Mouse (Mus musculus) liver, embryonic 12.5 days (tissue): ENCODE measurements around the gene Pum1. TPM values are rescaled to one million over a fixed set of nuclear protein-coding genes. Genes with fewer than 3 reads are reported as not detected.
"Not testable (repeated sequence)": the region's sequence is repeated elsewhere in the genome, so short reads cannot be mapped to it uniquely, and the experiment has no call there.

Source experiments
- ATAC-seq: fragments of 200-750 bp; cut with Nextera tagmentation; 2 replicates; pipeline ENCODE4 v1.8.0; 2017; ENCODE audit warnings: moderate number of reproducible peaks, mild to moderate bottlenecking, moderate library complexity
- H3K27ac ChIP-seq: fragments of 300-500 bp; sonication (generic); 2 replicates; pipeline ENCODE4 v1.5.1; 2016; ENCODE audit warnings: mild to moderate bottlenecking
- H3K27me3 ChIP-seq: fragments of 300-500 bp; sonication (generic); replicated peaks from 2 replicates; pipeline ENCODE4 v1.6.1; 2016; ENCODE audit warnings: mild to moderate bottlenecking, moderate library complexity
- H3K36me3 ChIP-seq: fragments of 300-500 bp; sonication (generic); 2 replicates; pipeline ENCODE4 v1.6.1; 2016; ENCODE audit warnings: mild to moderate bottlenecking, moderate library complexity
- H3K4me1 ChIP-seq: fragments of 300-500 bp; sonication (generic); 2 replicates; pipeline ENCODE4 v1.6.1; 2016
- H3K4me2 ChIP-seq: fragments of 300-500 bp; sonication (generic); 2 replicates; pipeline ENCODE4 v1.6.1; 2016; ENCODE audit warnings: mild to moderate bottlenecking, moderate library complexity
- H3K4me3 ChIP-seq: fragments of 300-500 bp; sonication (generic); 2 replicates; pipeline ENCODE4 v1.5.1; 2016; ENCODE audit warnings: mild to moderate bottlenecking, moderate library complexity
- H3K9ac ChIP-seq: fragments of 300-500 bp; sonication (generic); 2 replicates; pipeline ENCODE4 v1.6.1; 2016; ENCODE audit warnings: mild to moderate bottlenecking, moderate library complexity
- H3K9me3 ChIP-seq: fragments of 300-500 bp; sonication (generic); replicated peaks from 2 replicates; pipeline ENCODE4 v1.6.1; 2016; ENCODE audit warnings: mild to moderate bottlenecking, moderate library complexity
- WGBS: fragments of 180-500 bp; shearing (Covaris S2); methylation state at CpG from one replicate; pipeline ENCODE4 v1.1.7; 2016; ENCODE audit not compliant: insufficient replicate concordance; 5-methylcytosine and 5-hydroxymethylcytosine counted together
- polyA plus RNA-seq: library from polyadenylated mRNA; unstranded; fragments of >200 nt; fragmentation: Nextera tagmentation; extraction: Ambion mirVana; gene quantifications from 2 replicates; pipeline ENCODE4 v1.2.1, GENCODE M21; 2016

Pum1 gene
- 43.2 and 43.7 TPM in 2 replicates for polyA plus RNA-seq

GRCm38 (mm10) chr4:130662979-130663725 lies at the start of gene Pum1:
TSS of gene Pum1 (plus strand) at chr4:130663321.
- H3K4me3 ChIP-seq = peak within 1 kb of the TSS; percentile 93
- no peaks in the 10 kb centered on the region for H3K9me3 ChIP-seq
- peak within 1 kb of the TSS; percentile 92 for H3K27ac ChIP-seq
- H3K27me3 ChIP-seq = no peaks in the 10 kb centered on the region
- H3K4me1 ChIP-seq = peaks cover 73% of the 10 kb centered on the region
- WGBS = 0% methylated on average over 88 of the region's 90 CpGs
- peaks cover 4% of the 10 kb centered on the region for H3K36me3 ChIP-seq
- H3K9ac ChIP-seq = peak within 1 kb of the TSS; percentile 99
- peak within 1 kb of the TSS; percentile 79 for H3K4me2 ChIP-seq
- peak; percentile 90 for ATAC-seq

- Histone ChIP-seq H3K27me3 (no peaks in the 10 kb centered on the region), H3K4me1 (no peaks in the 10 kb centered on the region), H3K36me3 (no peaks in the 10 kb centered on the region), H3K27ac (peak overlapping the region; percentile 56; the same call in 1 of the 2 replicates), H3K4me3 (peak overlapping the region; percentile 11; the same call in 1 of the 2 replicates), H3K9me3 (no peaks in the 10 kb centered on the region), H3K9ac (no peak overlapping the region), H3K4me2 (peak overlapping the region; percentile 49)
- 16% methylated on average over 4 of the region's 4 CpGs for WGBS
- ATAC-seq = no peak
Measured at GRCm38 (mm10) chr4:130629391-130629790, 33.7 kb upstream of the Pum1 start.

GRCm38 (mm10) chr4:130630232-130630847 lies 32.8 kb upstream of the Pum1 start:
- no peak overlapping the region for H3K4me2 ChIP-seq
- no peak for ATAC-seq
- 61% methylated on average over 3 of the region's 3 CpGs for WGBS
- no peaks in the 10 kb centered on the region for H3K9me3 ChIP-seq
- no peaks in the 10 kb centered on the region for H3K4me1 ChIP-seq
- H3K9ac ChIP-seq = no peak overlapping the region
- no peak overlapping the region for H3K27ac ChIP-seq
- H3K4me3 ChIP-seq = no peak overlapping the region
- H3K36me3 ChIP-seq = no peaks in the 10 kb centered on the region
- H3K27me3 ChIP-seq = no peaks in the 10 kb centered on the region

GRCm38 (mm10) chr4:130635076-130635475 lies 28.0 kb upstream of the Pum1 start:
- H3K4me2 ChIP-seq, H3K4me1 ChIP-seq, H3K9me3 ChIP-seq, H3K36me3 ChIP-seq, ATAC-seq, H3K9ac ChIP-seq, H3K4me3 ChIP-seq, H3K27me3 ChIP-seq, H3K27ac ChIP-seq: not testable (repeated sequence)
- WGBS = 76% methylated on average over 3 of the region's 3 CpGs

- H3K9me3 ChIP-seq = no peaks in the 10 kb centered on the region
- no peak overlapping the region for H3K27ac ChIP-seq
- WGBS = 72% methylated on average over 3 of the region's 3 CpGs
- no peaks in the 10 kb centered on the region for H3K36me3 ChIP-seq
- H3K9ac ChIP-seq = no peak overlapping the region
- H3K4me3 ChIP-seq = no peak overlapping the region
- ATAC-seq = no peak
- no peaks in the 10 kb centered on the region for H3K27me3 ChIP-seq
- no peak overlapping the region for H3K4me2 ChIP-seq
- H3K4me1 ChIP-seq = no peaks in the 10 kb centered on the region
Measured at GRCm38 (mm10) chr4:130636761-130637160, 26.4 kb upstream of the Pum1 start.

GRCm38 (mm10) chr4:130637488-130638422 lies 25.4 kb upstream of the Pum1 start:
- Histone ChIP-seq H3K4me3 (no peak overlapping the region), H3K27ac (no peak overlapping the region), H3K4me1 (no peaks in the 10 kb centered on the region), H3K36me3 (no peaks in the 10 kb centered on the region), H3K9me3 (no peaks in the 10 kb centered on the region), H3K27me3 (no peaks in the 10 kb centered on the region), H3K4me2 (no peak overlapping the region), H3K9ac (no peak overlapping the region)
- 71% methylated on average over 8 of the region's 9 CpGs for WGBS
- no peak for ATAC-seq

GRCm38 (mm10) chr4:130640031-130640717 lies 22.9 kb upstream of the Pum1 start:
- H3K4me2 ChIP-seq = no peak overlapping the region
- 67% methylated on average over 9 of the region's 9 CpGs for WGBS
- no peaks in the 10 kb centered on the region for H3K36me3 ChIP-seq
- no peak for ATAC-seq
- H3K27ac ChIP-seq = no peak overlapping the region
- no peaks in the 10 kb centered on the region for H3K27me3 ChIP-seq
- no peaks in the 10 kb centered on the region for H3K4me1 ChIP-seq
- no peak overlapping the region for H3K9ac ChIP-seq
- H3K9me3 ChIP-seq = no peaks in the 10 kb centered on the region
- no peak overlapping the region for H3K4me3 ChIP-seq

GRCm38 (mm10) chr4:130642468-130642867 lies 20.7 kb upstream of the Pum1 start:
- WGBS = 75% methylated on average over 5 of the region's 5 CpGs

GRCm38 (mm10) chr4:130645426-130645825 lies 17.7 kb upstream of the Pum1 start:
- 70% methylated on average over 1 of the region's 1 CpGs for WGBS
- Histone ChIP-seq H3K4me2 (no peak overlapping the region), H3K9ac (no peak overlapping the region), H3K4me1 (no peaks in the 10 kb centered on the region), H3K27me3 (no peaks in the 10 kb centered on the region), H3K36me3 (no peaks in the 10 kb centered on the region), H3K9me3 (no peaks in the 10 kb centered on the region), H3K4me3 (no peak overlapping the region), H3K27ac (no peak overlapping the region)
- ATAC-seq = no peak

More at GRCm38 (mm10) chr4:130642468-130642867, 20.7 kb upstream of the Pum1 start:
- Histone ChIP-seq H3K27me3 (no peaks in the 10 kb centered on the region), H3K9ac (no peak overlapping the region), H3K9me3 (no peaks in the 10 kb centered on the region), H3K36me3 (no peaks in the 10 kb centered on the region), H3K27ac (no peak overlapping the region), H3K4me1 (no peaks in the 10 kb centered on the region), H3K4me2 (no peak overlapping the region), H3K4me3 (no peak overlapping the region)
- no peak for ATAC-seq

GRCm38 (mm10) chr4:130651286-130651685 lies 11.8 kb upstream of the Pum1 start:
- ATAC-seq = no peak
- H3K4me1 ChIP-seq = peaks cover 6% of the 10 kb centered on the region; the same call in 1 of the 2 replicates
- H3K36me3 ChIP-seq = no peaks in the 10 kb centered on the region
- H3K4me2 ChIP-seq = no peak overlapping the region
- H3K9ac ChIP-seq = no peak overlapping the region
- WGBS = 74% methylated on average over 4 of the region's 4 CpGs
- no peak overlapping the region for H3K27ac ChIP-seq
- no peak overlapping the region for H3K4me3 ChIP-seq
- H3K9me3 ChIP-seq = no peaks in the 10 kb centered on the region
- no peaks in the 10 kb centered on the region for H3K27me3 ChIP-seq

- H3K36me3 ChIP-seq = no peaks in the 10 kb centered on the region
- no peak overlapping the region for H3K9ac ChIP-seq
- WGBS = 62% methylated on average over 4 of the region's 4 CpGs
- no peak overlapping the region for H3K4me3 ChIP-seq
- no peak for ATAC-seq
- H3K4me2 ChIP-seq = no peak overlapping the region
- no peak overlapping the region for H3K27ac ChIP-seq
- no peaks in the 10 kb centered on the region for H3K27me3 ChIP-seq
- H3K9me3 ChIP-seq = no peaks in the 10 kb centered on the region
- H3K4me1 ChIP-seq = peaks cover 8% of the 10 kb centered on the region
Measured at GRCm38 (mm10) chr4:130652546-130652945, 10.6 kb upstream of the Pum1 start.
